Mouse (Mus musculus) CH12.LX (cell line): ENCODE results near the gene Fem1b.

Experiments used
- JUN ChIP-seq: IDR thresholded peaks from 2 replicates; pipeline ENCODE4 v1.6.1; 2011; ENCODE audit warnings: low read depth, mild to moderate bottlenecking, low read length, improper control_type of control experiment, moderate library complexity; ENCODE audit not compliant: insufficient read depth
- RAD21 ChIP-seq: IDR thresholded peaks from 2 replicates; pipeline ENCODE4 v1.6.1; 2011; ENCODE audit warnings: low read depth, mild to moderate bottlenecking, low read length, improper control_type of control experiment, moderate library complexity
- TBP ChIP-seq: conservative IDR thresholded peaks from 2 replicates; pipeline ENCODE4 v1.6.1; 2011; ENCODE audit warnings: low read depth, low read length, improper control_type of control experiment

DNA sequence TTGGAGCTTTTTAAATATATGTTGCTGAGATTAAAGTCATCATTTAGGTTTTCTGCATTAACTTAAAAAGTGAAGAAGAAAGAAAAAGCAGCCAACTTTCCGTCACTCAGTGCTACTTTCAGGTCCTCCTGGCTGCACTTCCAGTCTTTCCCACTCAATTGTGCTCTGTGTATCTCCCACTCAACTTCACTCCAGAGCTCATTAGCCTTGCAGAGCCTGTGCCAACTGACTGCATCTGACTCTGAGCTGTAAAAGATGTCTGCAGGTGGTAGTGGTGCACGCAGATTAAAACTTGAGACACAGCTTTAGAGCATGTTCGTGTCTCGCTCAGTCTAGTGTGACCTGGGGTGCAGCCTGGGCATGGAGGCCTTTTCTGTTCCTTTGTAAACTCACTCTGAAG is 53.4 kb downstream of the Fem1b start:
- TF ChIP-seq TBP (no peak), RAD21 (no peak), JUN (no peak)
